Mouse (Mus musculus): ENCODE data around the gene Foxs1. TPM values are rescaled to one million over a fixed set of nuclear protein-coding genes. Genes with fewer than 3 reads are reported as not detected.

Foxs1 gene
- polyA plus RNA-seq, 2 experiments, result 0.08 to 0.18 TPM

DNA sequence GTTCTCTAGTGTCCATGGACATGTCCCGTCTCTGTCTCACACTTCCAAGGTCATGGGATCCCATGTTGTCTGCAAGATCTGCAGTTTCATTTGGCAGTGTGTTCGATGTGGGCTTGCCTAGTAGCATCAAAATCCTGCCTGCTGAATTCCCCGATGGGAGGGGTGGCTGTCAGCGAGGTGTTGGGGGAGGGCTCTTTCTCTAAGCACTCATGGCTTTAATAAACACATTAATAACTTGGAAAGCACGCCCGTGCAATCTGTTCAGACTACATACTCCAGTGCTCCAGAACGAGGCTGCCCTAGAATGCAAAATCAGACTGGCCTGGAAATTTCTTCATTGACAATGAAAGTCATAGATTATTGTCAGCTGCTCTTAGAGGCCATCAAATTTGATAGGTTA lies 14.1 kb upstream of the Foxs1 start:
- no peak for TF ChIP-seq CTCF (IDR thresholded peaks at IDR 0.05; ENCODE audit: low read depth)
- TF ChIP-seq EP300 (IDR thresholded peaks at IDR 0.05; ENCODE audit: low read depth), result no peak
- Histone ChIP-seq H3K27me3 (ENCODE audit: control insufficient read depth, insufficient read depth, low read length) (peaks cover 47% of the 10 kb centered on the region), H3K4me3 (ENCODE audit: insufficient read depth in 1 of 2, low read depth in 2 of 2, low read length in 2 of 2) (no peak overlapping the region), H3K9ac (replicated peaks) (no peak overlapping the region), H3K36me3 (replicated peaks; ENCODE audit: control insufficient read depth, insufficient read depth, low read depth) (no peaks in the 10 kb centered on the region), H3K4me2 (ENCODE audit: low read depth) (no peak overlapping the region), H3K27ac (no peak overlapping the region), H3K9me3 (ENCODE audit: control insufficient read depth, low read length) (no peaks in the 10 kb centered on the region), H3K4me1 (replicated peaks; ENCODE audit: control insufficient read depth in 2 of 2, insufficient read depth in 2 of 2, low read length in 1 of 2) (no peaks in the 10 kb centered on the region)
- DNase-seq (ENCODE audit: low read depth in 3 of 3, low spot score in 3 of 3) (no peak), ATAC-seq (ENCODE audit: insufficient read depth) (no peak)
- 40% methylated on average over 7 of the region's 7 CpGs for WGBS (ENCODE audit: insufficient replicate concordance)

DNA sequence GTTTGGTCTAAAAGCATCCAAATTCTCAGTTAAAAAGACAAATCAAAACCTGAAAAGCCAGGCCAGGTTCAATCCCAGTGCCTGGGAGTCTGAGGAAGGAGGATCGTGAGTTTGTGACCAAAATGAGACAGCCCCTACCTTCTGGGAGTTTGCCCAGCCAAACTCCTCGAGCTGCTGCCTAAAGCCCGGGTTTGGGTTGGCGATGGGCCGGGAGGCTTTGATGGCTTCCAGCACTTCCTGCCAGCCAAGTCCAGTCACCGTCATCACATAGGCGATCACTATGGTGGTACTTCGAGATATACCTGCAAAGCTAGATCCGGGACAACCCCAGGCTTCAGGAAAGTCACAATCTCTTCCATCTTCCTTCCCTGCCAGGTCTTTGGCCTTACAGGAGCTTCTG lies 11.0 kb upstream of the Foxs1 start:
- H3K4me1 ChIP-seq (replicated peaks; ENCODE audit: control insufficient read depth in 2 of 2, insufficient read depth in 2 of 2, low read length in 1 of 2), result no peaks in the 10 kb centered on the region
- TF ChIP-seq EP300 (IDR thresholded peaks at IDR 0.05; ENCODE audit: low read depth), result no peak
- no peak for TF ChIP-seq CTCF (IDR thresholded peaks at IDR 0.05; ENCODE audit: low read depth)
- WGBS (ENCODE audit: insufficient replicate concordance), result 37% methylated on average over 9 of the region's 9 CpGs
- H3K27me3 ChIP-seq (ENCODE audit: control insufficient read depth, insufficient read depth, low read length), result peaks cover 37% of the 10 kb centered on the region
- DNase-seq (ENCODE audit: low read depth in 3 of 3, low spot score in 3 of 3), result no peak
- ATAC-seq (ENCODE audit: insufficient read depth), result no peak
- no peak overlapping the region for H3K27ac ChIP-seq
- H3K4me2 ChIP-seq (ENCODE audit: low read depth), result no peak overlapping the region
- no peak overlapping the region for H3K4me3 ChIP-seq (ENCODE audit: insufficient read depth in 1 of 2, low read depth in 2 of 2, low read length in 2 of 2)
- H3K36me3 ChIP-seq (replicated peaks; ENCODE audit: control insufficient read depth, insufficient read depth, low read depth), result no peaks in the 10 kb centered on the region
- no peak overlapping the region for H3K9ac ChIP-seq (replicated peaks)
- H3K9me3 ChIP-seq (ENCODE audit: control insufficient read depth, low read length), result no peaks in the 10 kb centered on the region

GRCm38 (mm10) chr2:152943568-152943967 lies 10.6 kb upstream of the Foxs1 start:
- no peak overlapping the region for H3K4me2 ChIP-seq (ENCODE audit: low read depth)
- H3K9ac ChIP-seq (replicated peaks), result no peak overlapping the region
- DNase-seq (ENCODE audit: low read depth in 3 of 3, low spot score in 3 of 3) (no peak), ATAC-seq (ENCODE audit: insufficient read depth) (no peak)
- no peaks in the 10 kb centered on the region for H3K4me1 ChIP-seq (replicated peaks; ENCODE audit: control insufficient read depth in 2 of 2, insufficient read depth in 2 of 2, low read length in 1 of 2)
- H3K9me3 ChIP-seq (ENCODE audit: control insufficient read depth, low read length), result no peaks in the 10 kb centered on the region
- H3K36me3 ChIP-seq (replicated peaks; ENCODE audit: control insufficient read depth, insufficient read depth, low read depth), result no peaks in the 10 kb centered on the region
- no peak overlapping the region for H3K4me3 ChIP-seq (ENCODE audit: insufficient read depth in 1 of 2, low read depth in 2 of 2, low read length in 2 of 2)
- 9% methylated on average over 8 of the region's 8 CpGs for WGBS (ENCODE audit: insufficient replicate concordance)
- H3K27ac ChIP-seq, result no peak overlapping the region
- H3K27me3 ChIP-seq (ENCODE audit: control insufficient read depth, insufficient read depth, low read length), result peaks cover 37% of the 10 kb centered on the region
- TF ChIP-seq EP300 (IDR thresholded peaks at IDR 0.05; ENCODE audit: low read depth) (no peak), CTCF (IDR thresholded peaks at IDR 0.05; ENCODE audit: low read depth) (no peak)

- 1% methylated on average over 56 of the region's 65 CpGs for WGBS (ENCODE audit: insufficient replicate concordance)
- H3K4me3 ChIP-seq (ENCODE audit: insufficient read depth in 1 of 2, low read depth in 2 of 2, low read length in 2 of 2), result no peak overlapping the region; a peak in 1 of 4 replicates
- no peaks in the 10 kb centered on the region for H3K9me3 ChIP-seq (ENCODE audit: control insufficient read depth, low read length)
- ATAC-seq (ENCODE audit: insufficient read depth) (no peak), DNase-seq (ENCODE audit: low read depth in 3 of 3, low spot score in 3 of 3) (no peak)
- no peak for TF ChIP-seq EP300 (IDR thresholded peaks at IDR 0.05; ENCODE audit: low read depth)
- no peak for TF ChIP-seq CTCF (IDR thresholded peaks at IDR 0.05; ENCODE audit: low read depth)
- no peaks in the 10 kb centered on the region for H3K36me3 ChIP-seq (replicated peaks; ENCODE audit: control insufficient read depth, insufficient read depth, low read depth)
- no peak overlapping the region for H3K9ac ChIP-seq (replicated peaks)
- no peak overlapping the region for H3K27ac ChIP-seq
- H3K4me2 ChIP-seq (ENCODE audit: low read depth), result peak overlapping the region; percentile 26; the same call in 1 of the 2 replicates
- peaks cover 37% of the 10 kb centered on the region for H3K27me3 ChIP-seq (ENCODE audit: control insufficient read depth, insufficient read depth, low read length)
- no peaks in the 10 kb centered on the region for H3K4me1 ChIP-seq (replicated peaks; ENCODE audit: control insufficient read depth in 2 of 2, insufficient read depth in 2 of 2, low read length in 1 of 2)
Measured at GRCm38 (mm10) chr2:152942898-152943515, 10.0 kb upstream of the Foxs1 start.

DNA sequence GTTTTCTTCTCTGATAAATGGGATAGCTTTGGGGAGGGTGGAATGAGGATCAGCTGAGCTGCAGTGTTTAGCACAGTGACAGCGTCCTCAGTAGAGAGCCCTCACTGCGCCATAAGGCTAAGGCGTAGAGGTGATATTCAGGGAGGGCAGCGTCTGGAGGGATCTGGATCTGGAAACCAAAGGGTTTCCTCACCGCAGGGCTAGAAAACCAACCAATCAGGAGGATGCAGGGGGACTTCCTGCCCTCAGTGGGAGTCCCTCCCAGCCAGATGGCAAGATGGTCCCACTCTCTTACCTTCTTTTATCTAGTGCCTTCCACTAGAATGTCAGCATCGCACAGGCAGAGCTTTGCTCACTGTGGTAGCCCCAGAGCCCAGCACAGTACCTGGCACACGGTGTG lies 8.8 kb upstream of the Foxs1 start:
- 15% methylated on average over 7 of the region's 7 CpGs for WGBS (ENCODE audit: insufficient replicate concordance)
- H3K36me3 ChIP-seq (replicated peaks; ENCODE audit: control insufficient read depth, insufficient read depth, low read depth), result no peaks in the 10 kb centered on the region
- H3K4me1 ChIP-seq (replicated peaks; ENCODE audit: control insufficient read depth in 2 of 2, insufficient read depth in 2 of 2, low read length in 1 of 2), result no peaks in the 10 kb centered on the region
- no peaks in the 10 kb centered on the region for H3K9me3 ChIP-seq (ENCODE audit: control insufficient read depth, low read length)
- no peak for ATAC-seq (ENCODE audit: insufficient read depth)
- no peak overlapping the region for H3K27ac ChIP-seq
- H3K4me3 ChIP-seq (ENCODE audit: insufficient read depth in 1 of 2, low read depth in 2 of 2, low read length in 2 of 2), result no peak overlapping the region
- H3K27me3 ChIP-seq (ENCODE audit: control insufficient read depth, insufficient read depth, low read length), result peaks cover 37% of the 10 kb centered on the region
- TF ChIP-seq EP300 (IDR thresholded peaks at IDR 0.05; ENCODE audit: low read depth), result no peak
- DNase-seq (ENCODE audit: low read depth in 3 of 3, low spot score in 3 of 3), result no peak
- no peak overlapping the region for H3K9ac ChIP-seq (replicated peaks)
- no peak overlapping the region for H3K4me2 ChIP-seq (ENCODE audit: low read depth)

All from liver, embryonic 14.5 days (tissue).